Mouse (Mus musculus): ENCODE results near the gene Scaf1. TPM values are rescaled to one million over a fixed set of nuclear protein-coding genes. Genes with fewer than 3 reads are reported as not detected.
A peak's percentile ranks its signal among the peaks of the same experiment; 100 is the strongest.

Scaf1 gene
- total RNA-seq (2012; rRNA removed) (17.7 and 18.3 TPM in 2 replicates), polyA plus RNA-seq (2012; ENCODE audit: insufficient read depth in 1 of 2, insufficient read length in 2 of 2, low read depth in 1 of 2, low replicate concordance in 2 of 2, missing spikeins in 1 of 2) (10 to 100 TPM; 34.4 to 81.5 TPM)

GRCm38 (mm10) chr7:45015957-45016612 lies at the start of gene Scaf1:
Gene Scaf1, minus strand, starts transcription at chr7:45016363.
- peaks cover 4 to 25% of the 10 kb centered on the region in 2 experiments for H3K4me1 ChIP-seq (ENCODE audit: control insufficient read depth in 1 of 2, insufficient read depth in 2 of 2, low read length in 2 of 2)
- no peaks in the 10 kb centered on the region for H3K9me3 ChIP-seq (replicated peaks; ENCODE audit: insufficient read depth, low read length)
- peak within 1 kb of the TSS; percentile 96 for H3K27ac ChIP-seq (ENCODE audit: control insufficient read depth, low read depth, low read length)
- peak within 1 kb of the TSS; percentile 97 for H3K9ac ChIP-seq (ENCODE audit: control insufficient read depth, low read depth, low read length, poor library complexity, severe bottlenecking)
- H3K27me3 ChIP-seq (ENCODE audit: control insufficient read depth in 1 of 2, insufficient read depth in 2 of 2, low read length in 2 of 2) = no peaks in the 10 kb centered on the region
- peaks cover 16% of the 10 kb centered on the region for H3K79me2 ChIP-seq (ENCODE audit: control insufficient read depth, insufficient read depth, low read length, poor library complexity)
- peaks cover 1 to 17% of the 10 kb centered on the region in 2 experiments; a peak in 3 of 4 replicates for H3K36me3 ChIP-seq (ENCODE audit: control insufficient read depth in 1 of 2, insufficient read depth in 2 of 2, low read length in 2 of 2)
- H3K4me3 ChIP-seq (ENCODE audit: control insufficient read depth in 1 of 2, insufficient read depth in 1 of 2, low read depth in 2 of 2, low read length in 2 of 2) = peak within 1 kb of the TSS; percentile 85 to 93
- DNase-seq (ENCODE audit: low read depth, low spot score) = peak; percentile 99
- TF ChIP-seq ELF1 (IDR thresholded peaks at IDR 0.05; ENCODE audit: low read depth, low read length) = peak; percentile 79
- peak; percentile 60; the same call in 1 of the 2 replicates for TF ChIP-seq ZNF384 (IDR thresholded peaks at IDR 0.05; ENCODE audit: low read depth, low read length)
- TF ChIP-seq MYC (IDR thresholded peaks at IDR 0.05; ENCODE audit: low read depth, low read length) = peak; percentile 90
- no peak for TF ChIP-seq TAL1 (IDR thresholded peaks at IDR 0.05; ENCODE audit: low read length)
- peak; percentile 58; the same call in 1 of the 2 replicates for TF ChIP-seq TBP (IDR thresholded peaks at IDR 0.05; ENCODE audit: low read depth, low read length)
- peak; percentile 87; the same call in 1 of the 2 replicates for TF ChIP-seq MAZ (IDR thresholded peaks at IDR 0.05; ENCODE audit: low read depth, low read length)
- TF ChIP-seq SMC3 (IDR thresholded peaks at IDR 0.05; ENCODE audit: low read depth, low read length) = no peak
- no peak for TF ChIP-seq USF2 (IDR thresholded peaks at IDR 0.05; ENCODE audit: borderline replicate concordance in 1 of 2, insufficient read depth in 1 of 2, low read depth in 1 of 2, low read length in 2 of 2)
- no peak for TF ChIP-seq RCOR1 (IDR thresholded peaks at IDR 0.05; ENCODE audit: low read depth, low read length)
- TF ChIP-seq NRF1 (IDR thresholded peaks at IDR 0.05; ENCODE audit: insufficient read depth, low read depth, low read length, poor library complexity, severe bottlenecking) = peak; percentile 64
- TF ChIP-seq KAT2A (conservative IDR thresholded peaks at IDR 0.05; ENCODE audit: low read depth, low read length) = peak; percentile 97
- peak; percentile 94 for TF ChIP-seq USF1 (IDR thresholded peaks at IDR 0.05; ENCODE audit: low read depth, low read length)
- peak; percentile 98 for TF ChIP-seq HCFC1 (IDR thresholded peaks at IDR 0.05; ENCODE audit: low read depth, low read length)
- no peak for TF ChIP-seq MAFK (IDR thresholded peaks at IDR 0.05; ENCODE audit: borderline replicate concordance, low read depth, low read length)
- no peak for TF ChIP-seq CTCF (IDR thresholded peaks at IDR 0.05 in 2 of 3, conservative IDR thresholded peaks at IDR 0.05 in 1 of 3; ENCODE audit: control insufficient read depth in 1 of 3, insufficient read depth in 1 of 3, low read depth in 2 of 3, low read length in 3 of 3, poor library complexity in 1 of 3, severe bottlenecking in 1 of 3)
- TF ChIP-seq ZMIZ1 (IDR thresholded peaks at IDR 0.05; ENCODE audit: low read depth, low read length) = no peak
- TF ChIP-seq MYB (IDR thresholded peaks at IDR 0.05; ENCODE audit: low read depth, low read length) = no peak
- no peak for TF ChIP-seq GATA1 (IDR thresholded peaks at IDR 0.05; ENCODE audit: low read depth, low read length)
- TF ChIP-seq RAD21 (IDR thresholded peaks at IDR 0.05; ENCODE audit: low read depth, low read length) = no peak
- TF ChIP-seq E2F4 (IDR thresholded peaks at IDR 0.05; ENCODE audit: borderline replicate concordance, low read depth, low read length) = peak; percentile 84
- TF ChIP-seq TCF12 (IDR thresholded peaks at IDR 0.05; ENCODE audit: low read depth, low read length) = peak; percentile 22; the same call in 1 of the 2 replicates
- no peak; the same call in 1 of the 2 replicates for TF ChIP-seq ETS1 (IDR thresholded peaks at IDR 0.05; ENCODE audit: low read depth, low read length)
- no peak for TF ChIP-seq ZC3H11A (IDR thresholded peaks at IDR 0.05; ENCODE audit: low read depth, low read length)
- TF ChIP-seq GABPA (IDR thresholded peaks at IDR 0.05; ENCODE audit: low read depth, low read length) = no peak
- TF ChIP-seq EP300 (IDR thresholded peaks at IDR 0.05; ENCODE audit: low read depth in 1 of 2, low read length in 2 of 2) = no peak
- peak; percentile 91 for TF ChIP-seq MXI1 (IDR thresholded peaks at IDR 0.05; ENCODE audit: low read depth, low read length)
- TF ChIP-seq SIN3A (IDR thresholded peaks at IDR 0.05; ENCODE audit: low read length) = peak; percentile 63
- TF ChIP-seq MEF2A (IDR thresholded peaks at IDR 0.05; ENCODE audit: extremely low read depth, insufficient replicate concordance, low read depth, low read length, poor library complexity, severe bottlenecking) = no peak
- no peak for TF ChIP-seq BHLHE40 (IDR thresholded peaks at IDR 0.05; ENCODE audit: borderline replicate concordance, low read depth, low read length)
- TF ChIP-seq UBTF (IDR thresholded peaks at IDR 0.05; ENCODE audit: borderline replicate concordance, insufficient read depth, low read depth, low read length) = 0 out of 2 replicates have a peak, but pooled peaks have one; percentile 69
- TF ChIP-seq POLR2AphosphoS2 (IDR thresholded peaks at IDR 0.05; ENCODE audit: low read length) = no peak
- TF ChIP-seq JUND (IDR thresholded peaks at IDR 0.05; ENCODE audit: low read depth, low read length) = no peak
- no peak for TF ChIP-seq CHD1 (IDR thresholded peaks at IDR 0.05; ENCODE audit: low read depth, low read length)
- no peak; the same call in 1 of the 2 replicates for TF ChIP-seq NELFE (IDR thresholded peaks at IDR 0.05; ENCODE audit: low read depth, low read length)
- peak; percentile 52; the same call in 1 of the 2 replicates for TF ChIP-seq CHD2 (IDR thresholded peaks at IDR 0.05; ENCODE audit: low read length)

Measured in MEL (cell line).